ENCODE assay signal across 8 mouse cellular contexts in genomic region chr7:79934461-79934860, GRCm38 (mm10). TPM values are rescaled to one million over a fixed set of nuclear protein-coding genes. Genes with fewer than 3 reads are reported as not detected.
DNase-seq lines count a peak whose midpoint lies in the region; ATAC-seq and TF ChIP-seq lines count a peak whose summit lies in the region.

No protein-coding gene starts in this region.

- peak overlapping the region; percentile 76 for H3K4me2 ChIP-seq in midbrain, postnatal 0 days (ENCODE audit: low read depth, low read length, poor library complexity, severe bottlenecking)

- peak overlapping the region; percentile 45 for H3K4me3 ChIP-seq in midbrain, postnatal 0 days (ENCODE audit: low read depth, low read length)

- 37% methylated on average over 5 of the region's 5 CpGs for WGBS in midbrain, postnatal 0 days

- no peaks in the 10 kb centered on the region for H3K27me3 ChIP-seq in midbrain, postnatal 0 days (ENCODE audit: insufficient read depth, low read length)

- peak; percentile 17 for DNase-seq in left cerebral cortex, adult 18-20 months (ENCODE audit: low spot score in 2 of 2)
- no peak for DNase-seq in left cerebral cortex, adult 9 months (ENCODE audit: low spot score in 2 of 2)
- peak; percentile 69 for DNase-seq in cerebellum, adult 11-12 months
- peak; percentile 33 for DNase-seq in heart, adult 8-10 months (ENCODE audit: low spot score)
- DNase-seq in kidney, postnatal 36 days = peak; percentile 10 to 26
- peak; percentile 28 for DNase-seq in midbrain, postnatal 0 days (ENCODE audit: low spot score)
- no peak for DNase-seq in frontal cortex, postnatal 25 days (ENCODE audit: low spot score in 2 of 2)
- no peak for DNase-seq in spleen, postnatal 14 days (ENCODE audit: low spot score in 2 of 2)

- peak overlapping the region; percentile 44; the same call in 1 of the 2 replicates for H3K27ac ChIP-seq in midbrain, postnatal 0 days (ENCODE audit: low read depth, low read length)

- ATAC-seq in midbrain, postnatal 0 days (ENCODE audit: low FRiP score) = no peak

- H3K9ac ChIP-seq in midbrain, postnatal 0 days (replicated peaks; ENCODE audit: low read length, poor library complexity, severe bottlenecking) = peak overlapping the region; percentile 63

- H3K9me3 ChIP-seq in midbrain, postnatal 0 days (ENCODE audit: low read length) = no peaks in the 10 kb centered on the region

- H3K4me1 ChIP-seq in midbrain, postnatal 0 days (ENCODE audit: insufficient read depth, low read length) = 0 out of 2 replicates have a peak, but pooled peaks cover 5% of the 10 kb centered on the region

- TF ChIP-seq CTCF in midbrain, postnatal 0 days (IDR thresholded peaks at IDR 0.05) = no peak

- no peaks in the 10 kb centered on the region for H3K36me3 ChIP-seq in midbrain, postnatal 0 days (ENCODE audit: insufficient read depth, low read length)

RNA-seq across cellular contexts. Expression of gene Arpin, which starts 0.7 kb away (rescaled TPM):
- total RNA-seq in left cerebral cortex, adult 18-20 months (2021) = 10 to 100 TPM; 13.5 TPM
- total RNA-seq in heart, adult 8-10 months (2022) = 10 to 100 TPM in 2 of 4 experiments, 1 to 10 TPM in 2; 9.7 to 10.9 (median 10.0) TPM
- 27.0 and 38.4 TPM in 2 replicates for total RNA-seq in midbrain, postnatal 0 days (2014; rRNA removed)
- polyA plus RNA-seq in midbrain, postnatal 0 days (2015; fragmentation: Nextera tagmentation; extraction: Ambion mirVana) = 14.9 and 16.1 TPM in 2 replicates

RNA-seq across cellular contexts. Expression of gene Ap3s2, which starts 14.0 kb away (rescaled TPM):
- 10 to 100 TPM; 36.3 to 47.4 TPM for total RNA-seq in left cerebral cortex, adult 18-20 months (2021)
- total RNA-seq in heart, adult 8-10 months (2022) = 10 to 100 TPM; 20.6 to 28.6 (median 22.6) TPM
- 38.8 and 41.4 TPM in 2 replicates for total RNA-seq in midbrain, postnatal 0 days (2014; rRNA removed)
- polyA plus RNA-seq in midbrain, postnatal 0 days (2015; fragmentation: Nextera tagmentation; extraction: Ambion mirVana) = 38.6 and 40.9 TPM in 2 replicates

Comparison
In these comparisons a context has a peak if more than half of its experiments do, and no peak if none do; other contexts are left out.
1. DNase-seq: peak in left cerebral cortex, adult 18-20 months (2 of 2), cerebellum, adult 11-12 months (single experiment), heart, adult 8-10 months (single experiment), kidney, postnatal 36 days (2 of 2) and midbrain, postnatal 0 days (single experiment); none in left cerebral cortex, adult 9 months (0 of 2), frontal cortex, postnatal 25 days (0 of 2) and spleen, postnatal 14 days (0 of 2).